Mouse (Mus musculus) ES-E14 (cell line): ENCODE data around the gene Bri3bp.

Experiments used
- HCFC1 ChIP-seq: IDR thresholded peaks from 2 replicates; pipeline ENCODE4 v1.6.1; 2012; ENCODE audit warnings: low read length, inconsistent platforms, borderline replicate concordance; ENCODE audit not compliant: insufficient read depth
- MAFK ChIP-seq: IDR thresholded peaks from 2 replicates; pipeline ENCODE4 v1.6.1; 2014; ENCODE audit warnings: mild to moderate bottlenecking, low read depth, low read length, inconsistent platforms; ENCODE audit not compliant: insufficient read depth
- ZNF384 ChIP-seq: IDR thresholded peaks from 2 replicates; pipeline ENCODE4 v1.6.1; 2012; ENCODE audit warnings: low read depth, low read length, inconsistent platforms

GRCm38 (mm10) chr5:125419124-125419523 lies 22.2 kb upstream of the Bri3bp start:
- TF ChIP-seq ZNF384 (no peak), MAFK (no peak), HCFC1 (no peak)
